Mouse (Mus musculus): ENCODE measurements at regions not wholly inside any gene's neighbourhood (a gene's known extent, or its start where the extent isn't known, plus 50 kb on each side); places are given as distances from the start of the nearest gene placed in this dataset.

DNA sequence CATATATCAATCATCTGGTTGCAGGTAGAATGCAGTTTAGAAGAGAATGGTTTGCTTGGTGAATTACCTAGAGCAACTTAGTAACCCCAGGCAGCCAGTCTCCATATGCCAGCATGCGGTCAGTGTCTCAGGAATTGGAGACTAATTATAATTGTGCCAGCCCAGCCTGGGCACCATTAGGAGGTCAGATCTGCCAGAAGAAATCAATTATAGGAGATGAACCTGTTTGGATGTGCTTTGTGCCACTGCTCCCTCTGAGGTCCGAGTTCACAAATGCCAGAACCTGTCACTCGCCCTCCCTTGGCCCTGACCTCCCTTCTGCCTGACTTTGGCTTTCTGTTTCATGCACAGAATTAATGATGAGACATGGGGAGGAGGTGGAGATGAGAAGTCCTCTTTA, 323.1 kb downstream of the En1 start:
- no peak for TF ChIP-seq CTCF (IDR thresholded peaks at IDR 0.05; ENCODE audit: control insufficient read depth, insufficient read depth, insufficient read length)
- no peak for TF ChIP-seq MAX (IDR thresholded peaks at IDR 0.05)
- no peak for TF ChIP-seq USF1 (IDR thresholded peaks at IDR 0.05; ENCODE audit: low read depth)
- TF ChIP-seq MYOD1 (IDR thresholded peaks at IDR 0.05; ENCODE audit: control insufficient read depth, insufficient read length, low read depth) = no peak
- no peak for TF ChIP-seq FOSL1 (IDR thresholded peaks at IDR 0.05; ENCODE audit: insufficient read depth, low read length, poor library complexity, severe bottlenecking)
- TF ChIP-seq MYOG (IDR thresholded peaks at IDR 0.05; ENCODE audit: control insufficient read depth, extremely low read depth, insufficient read length) = no peak
- no peak for TF ChIP-seq CEBPB (IDR thresholded peaks at IDR 0.05; ENCODE audit: low read depth)
